Mouse (Mus musculus) limb, embryonic 13.5 days (tissue): Measurements from ENCODE around the gene Cwc27. TPM values are rescaled to one million over a fixed set of nuclear protein-coding genes. Genes with fewer than 3 reads are reported as not detected.

Experiments used
- ATAC-seq: fragments of 200-750 bp; cut with Nextera tagmentation; 2 replicates; pipeline ENCODE4 v1.8.0; 2017; ENCODE audit warnings: low read depth, moderate number of reproducible peaks, moderate TSS enrichment; ENCODE audit not compliant: low FRiP score
- H3K27ac ChIP-seq: fragments of 300-500 bp; sonication (generic); 2 replicates; pipeline ENCODE4 v1.5.1; 2015; ENCODE audit warnings: inconsistent platforms, mild to moderate bottlenecking, moderate library complexity
- H3K27me3 ChIP-seq: fragments of 300-500 bp; sonication (generic); 2 replicates; pipeline ENCODE4 v1.6.1; 2015; ENCODE audit warnings: mild to moderate bottlenecking, inconsistent platforms
- H3K36me3 ChIP-seq: fragments of 300-500 bp; sonication (generic); 2 replicates; pipeline ENCODE4 v1.6.1; 2015; ENCODE audit warnings: inconsistent platforms, mild to moderate bottlenecking, moderate library complexity
- H3K4me1 ChIP-seq: fragments of 300-500 bp; sonication (generic); 2 replicates; pipeline ENCODE4 v1.6.1; 2015; ENCODE audit warnings: inconsistent platforms
- H3K4me2 ChIP-seq: fragments of 300-500 bp; sonication (generic); replicated peaks from 2 replicates; pipeline ENCODE4 v1.6.1; 2015; ENCODE audit warnings: inconsistent platforms, mild to moderate bottlenecking, moderate library complexity
- H3K4me3 ChIP-seq: fragments of 300-500 bp; sonication (generic); 2 replicates; pipeline ENCODE4 v1.5.1; 2015; ENCODE audit warnings: moderate library complexity, mild to moderate bottlenecking, inconsistent platforms
- H3K9ac ChIP-seq: fragments of 300-500 bp; sonication (generic); 2 replicates; pipeline ENCODE4 v1.6.1; 2015; ENCODE audit warnings: mild to moderate bottlenecking, inconsistent platforms
- H3K9me3 ChIP-seq: fragments of 300-500 bp; sonication (generic); 2 replicates; pipeline ENCODE4 v1.6.1; 2016; ENCODE audit warnings: inconsistent platforms
- WGBS: fragments of 180-500 bp; shearing (Covaris S2); methylation state at CpG from one replicate; pipeline ENCODE4 v1.1.7; 2015; 5-methylcytosine and 5-hydroxymethylcytosine counted together
- polyA plus RNA-seq: library from polyadenylated mRNA; unstranded; fragments of >200 nt; fragmentation: Nextera tagmentation; extraction: Ambion mirVana; gene quantifications from 2 replicates; pipeline ENCODE4 v1.2.1, GENCODE M21; 2015

Cwc27 gene
- polyA plus RNA-seq: 31.7 and 35.1 TPM in 2 replicates

GRCm38 (mm10) chr13:104816635-104817571 lies at the start of gene Cwc27:
Gene Cwc27 (minus strand): TSS chr13:104817142.
- under 1% methylated on average over 50 of the region's 50 CpGs for WGBS
- H3K27ac ChIP-seq: peak within 1 kb of the TSS; percentile 77
- peaks cover 6% of the 10 kb centered on the region; the same call in 1 of the 2 replicates for H3K36me3 ChIP-seq
- H3K27me3 ChIP-seq: no peaks in the 10 kb centered on the region
- peak within 1 kb of the TSS; percentile 79 for H3K4me2 ChIP-seq
- no peaks in the 10 kb centered on the region for H3K9me3 ChIP-seq
- peaks cover 16% of the 10 kb centered on the region for H3K4me1 ChIP-seq
- H3K9ac ChIP-seq: peak within 1 kb of the TSS; percentile 91
- ATAC-seq: peak; percentile 94
- H3K4me3 ChIP-seq: peak within 1 kb of the TSS; percentile 74

DNA sequence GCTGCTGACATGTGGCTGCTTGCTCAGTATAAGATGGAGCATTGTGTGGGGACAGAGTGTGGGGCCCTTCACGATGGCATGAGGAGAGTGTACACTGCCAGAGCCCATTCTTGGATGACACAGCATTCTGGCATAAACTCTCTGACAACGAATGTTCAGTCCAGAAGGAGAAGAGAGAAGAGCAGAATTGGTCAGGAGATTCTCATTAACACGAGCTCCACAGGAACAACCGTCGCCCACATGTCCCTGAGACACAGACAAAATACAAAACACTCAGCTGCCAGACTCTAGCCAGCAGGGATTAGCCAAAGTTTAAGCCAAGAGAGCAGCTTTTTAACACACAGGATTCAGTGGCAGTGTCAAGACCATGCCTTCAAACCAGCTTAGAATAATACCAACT lies 49.8 kb upstream of the Cwc27 start:
- H3K4me3 ChIP-seq: no peak overlapping the region

GRCm38 (mm10) chr13:104863127-104863979 lies 46.4 kb upstream of the Cwc27 start, which contains the start of gene Shisal2b:
Gene Shisal2b (minus strand): TSS chr13:104863893.
- peak within 1 kb of the TSS; percentile 49 for H3K4me3 ChIP-seq
- peaks cover 47% of the 10 kb centered on the region for H3K27me3 ChIP-seq
- H3K36me3 ChIP-seq: no peaks in the 10 kb centered on the region
- peak within 1 kb of the TSS; percentile 67 for H3K9ac ChIP-seq
- 4% methylated on average over 38 of the region's 38 CpGs for WGBS
- H3K4me2 ChIP-seq: peak within 1 kb of the TSS; percentile 80
- peaks cover 4% of the 10 kb centered on the region; the same call in 1 of the 2 replicates for H3K4me1 ChIP-seq
- no peak within 1 kb of the TSS for H3K27ac ChIP-seq
- H3K9me3 ChIP-seq: no peaks in the 10 kb centered on the region
- ATAC-seq: peak; percentile 83

More for the DNA sequence above, 49.8 kb upstream of the Cwc27 start:
- H3K4me1 ChIP-seq: peaks cover 4% of the 10 kb centered on the region; the same call in 1 of the 2 replicates
- H3K4me2 ChIP-seq: no peak overlapping the region
- no peaks in the 10 kb centered on the region for H3K36me3 ChIP-seq
- H3K27ac ChIP-seq: no peak overlapping the region
- no peaks in the 10 kb centered on the region for H3K9me3 ChIP-seq
- ATAC-seq: no peak
- 87% methylated on average over 5 of the region's 5 CpGs for WGBS
- H3K9ac ChIP-seq: no peak overlapping the region
- peaks cover 34% of the 10 kb centered on the region for H3K27me3 ChIP-seq

GRCm38 (mm10) chr13:104853645-104854044 lies 36.7 kb upstream of the Cwc27 start:
- Histone ChIP-seq H3K4me3 (no peak overlapping the region), H3K9me3 (no peaks in the 10 kb centered on the region), H3K4me1 (no peaks in the 10 kb centered on the region), H3K27ac (no peak overlapping the region), H3K27me3 (no peaks in the 10 kb centered on the region), H3K9ac (no peak overlapping the region), H3K4me2 (no peak overlapping the region), H3K36me3 (no peaks in the 10 kb centered on the region)
- ATAC-seq: no peak
- 82% methylated on average over 2 of the region's 2 CpGs for WGBS

DNA sequence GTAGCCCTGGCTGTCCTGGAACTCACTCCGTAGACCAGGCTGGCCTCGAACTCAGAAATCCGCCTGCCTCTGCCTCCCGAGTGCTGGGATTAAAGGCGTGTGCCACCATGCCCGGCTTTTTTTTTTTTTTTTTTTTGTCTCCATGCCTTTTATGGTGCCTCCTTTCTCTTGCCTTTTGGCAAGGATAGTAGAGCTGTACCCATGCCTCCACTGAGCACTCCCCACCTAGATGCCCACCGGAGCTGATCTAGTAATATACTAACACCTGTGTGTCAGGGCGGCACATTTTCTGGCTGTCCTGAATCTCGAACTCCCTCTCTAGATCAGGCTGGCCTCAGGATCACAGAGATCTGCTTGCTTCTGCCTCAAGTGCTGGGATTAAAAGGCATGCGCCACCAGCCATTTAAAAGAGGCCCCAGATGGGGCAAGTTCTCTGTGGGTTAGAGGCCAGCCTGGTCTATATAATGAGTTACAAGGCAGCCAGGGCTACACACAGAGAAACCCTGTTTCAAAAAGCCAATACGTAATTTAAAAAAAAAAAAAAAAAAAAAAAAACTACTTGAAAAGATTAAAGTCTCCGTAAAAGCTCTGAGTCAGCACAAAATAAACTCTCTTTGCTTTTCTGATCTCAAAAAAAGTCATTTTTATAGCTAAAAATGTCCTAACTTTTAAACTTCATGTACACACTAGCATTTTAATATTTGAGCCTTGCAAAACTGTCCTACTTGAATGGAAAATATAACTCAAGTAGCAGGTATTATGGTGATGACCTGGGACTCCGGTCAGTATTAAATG lies 26.6 kb upstream of the Cwc27 start:
- Histone ChIP-seq H3K27ac (no peak overlapping the region), H3K9me3 (no peaks in the 10 kb centered on the region), H3K4me1 (no peaks in the 10 kb centered on the region), H3K4me2 (no peak overlapping the region), H3K36me3 (peaks cover 4% of the 10 kb centered on the region), H3K9ac (no peak overlapping the region), H3K4me3 (no peak overlapping the region), H3K27me3 (no peaks in the 10 kb centered on the region)
- ATAC-seq: no peak
- 75% methylated on average over 11 of the region's 13 CpGs for WGBS

DNA sequence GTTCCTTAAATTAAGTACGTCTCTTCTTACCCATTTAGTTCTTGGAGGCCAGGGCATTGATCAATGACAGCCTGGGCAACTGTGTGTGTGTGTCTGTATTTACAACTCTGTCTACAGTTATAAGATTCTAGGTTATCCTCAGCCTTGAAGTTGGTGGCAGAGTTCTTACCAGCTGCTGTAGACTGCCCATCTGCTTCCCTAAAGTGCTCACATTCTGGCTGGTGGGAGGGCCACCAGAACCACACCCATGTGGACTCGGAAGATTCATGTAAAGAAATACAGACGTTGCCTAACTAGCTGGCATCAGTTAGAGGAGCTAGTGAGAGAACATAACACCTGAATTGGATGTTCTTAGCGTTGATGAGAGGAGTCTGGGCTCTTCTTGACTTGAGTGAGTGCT lies 25.0 kb upstream of the Cwc27 start:
- H3K9ac ChIP-seq: no peak overlapping the region
- H3K4me1 ChIP-seq: no peaks in the 10 kb centered on the region
- WGBS: 68% methylated on average over 4 of the region's 4 CpGs
- ATAC-seq: no peak
- no peak overlapping the region for H3K27ac ChIP-seq
- no peak overlapping the region for H3K4me2 ChIP-seq
- H3K9me3 ChIP-seq: no peaks in the 10 kb centered on the region
- H3K4me3 ChIP-seq: no peak overlapping the region
- no peaks in the 10 kb centered on the region for H3K27me3 ChIP-seq
- peaks cover 12% of the 10 kb centered on the region for H3K36me3 ChIP-seq

DNA sequence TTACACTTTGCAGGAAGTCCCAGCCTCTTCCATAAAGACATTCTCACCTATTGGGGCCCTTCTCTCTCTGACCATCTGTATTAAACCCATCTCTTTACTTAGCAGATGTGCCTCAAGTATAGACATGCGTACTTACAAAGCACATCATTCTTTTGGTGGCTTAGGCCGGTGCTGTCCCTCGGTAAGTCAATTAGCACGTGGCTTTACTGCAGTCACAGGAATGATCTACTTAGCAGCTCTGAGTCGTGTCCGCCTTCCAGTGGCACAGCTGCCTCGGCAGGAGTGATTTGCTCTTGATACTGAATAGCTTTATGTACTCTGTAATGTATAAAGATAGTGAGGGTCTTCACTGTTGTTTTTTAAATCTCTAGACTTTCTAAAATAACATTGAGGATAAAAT lies 20.7 kb upstream of the Cwc27 start:
- no peak for ATAC-seq
- no peak overlapping the region for H3K4me3 ChIP-seq
- no peaks in the 10 kb centered on the region for H3K4me1 ChIP-seq

DNA sequence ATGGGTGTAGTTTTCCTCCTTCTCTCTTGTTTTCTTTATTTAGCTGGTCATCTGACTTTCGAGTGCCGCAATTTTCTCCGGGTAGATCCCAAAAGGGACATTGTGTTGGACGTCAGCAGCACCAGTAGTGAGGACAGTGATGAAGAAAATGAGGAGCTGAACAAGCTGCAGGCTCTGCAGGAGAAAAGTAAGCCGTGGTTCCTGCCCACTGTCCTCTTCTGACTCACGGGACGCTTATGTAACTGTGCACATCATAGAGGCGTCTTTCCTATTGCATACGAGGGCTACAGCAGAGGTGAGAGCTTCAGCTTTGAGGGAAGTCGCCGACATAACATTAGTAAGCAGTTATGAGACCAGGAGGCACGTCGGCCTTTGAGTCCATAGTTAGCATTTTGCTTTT lies 15.9 kb upstream of the Cwc27 start:
- Histone ChIP-seq H3K4me2 (no peak overlapping the region), H3K27ac (no peak overlapping the region), H3K27me3 (no peaks in the 10 kb centered on the region), H3K4me1 (no peaks in the 10 kb centered on the region), H3K9ac (no peak overlapping the region), H3K36me3 (peaks cover 73% of the 10 kb centered on the region), H3K4me3 (no peak overlapping the region), H3K9me3 (peaks cover 1% of the 10 kb centered on the region; the same call in 1 of the 2 replicates)
- no peak for ATAC-seq
- 95% methylated on average over 13 of the region's 13 CpGs for WGBS

More for the DNA sequence above, 20.7 kb upstream of the Cwc27 start:
- 67% methylated on average over 7 of the region's 7 CpGs for WGBS
- H3K27ac ChIP-seq: no peak overlapping the region
- peaks cover 34% of the 10 kb centered on the region for H3K36me3 ChIP-seq
- no peaks in the 10 kb centered on the region for H3K9me3 ChIP-seq
- no peak overlapping the region for H3K4me2 ChIP-seq
- no peak overlapping the region for H3K9ac ChIP-seq
- H3K27me3 ChIP-seq: no peaks in the 10 kb centered on the region

DNA sequence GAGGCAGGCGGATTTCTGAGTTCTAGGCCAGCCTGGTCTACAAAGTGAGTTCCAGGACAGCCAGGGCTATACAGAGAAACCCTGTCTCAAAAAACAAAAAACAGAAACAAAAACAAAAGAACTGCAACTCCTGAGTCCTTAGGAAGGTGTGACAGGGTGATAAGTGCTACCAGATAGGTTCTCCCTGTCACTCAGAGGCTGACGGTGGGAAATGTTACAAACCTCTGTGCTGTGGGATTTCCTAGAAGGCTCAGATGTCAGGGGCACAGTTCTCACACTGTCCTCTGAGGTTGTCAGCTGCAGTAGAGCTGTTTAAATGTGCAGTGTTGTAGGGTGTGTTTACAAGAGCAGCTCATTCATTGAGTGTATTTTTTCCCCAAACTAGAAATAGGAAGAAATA lies 8.5 kb upstream of the Cwc27 start:
- no peak for ATAC-seq
- Histone ChIP-seq H3K4me3 (no peak overlapping the region), H3K4me2 (no peak overlapping the region), H3K9me3 (peaks cover 7% of the 10 kb centered on the region; the same call in 1 of the 2 replicates), H3K27ac (no peak overlapping the region), H3K4me1 (peaks cover 8% of the 10 kb centered on the region), H3K27me3 (no peaks in the 10 kb centered on the region), H3K9ac (no peak overlapping the region), H3K36me3 (peaks cover 48% of the 10 kb centered on the region)
- 63% methylated on average over 2 of the region's 2 CpGs for WGBS

DNA sequence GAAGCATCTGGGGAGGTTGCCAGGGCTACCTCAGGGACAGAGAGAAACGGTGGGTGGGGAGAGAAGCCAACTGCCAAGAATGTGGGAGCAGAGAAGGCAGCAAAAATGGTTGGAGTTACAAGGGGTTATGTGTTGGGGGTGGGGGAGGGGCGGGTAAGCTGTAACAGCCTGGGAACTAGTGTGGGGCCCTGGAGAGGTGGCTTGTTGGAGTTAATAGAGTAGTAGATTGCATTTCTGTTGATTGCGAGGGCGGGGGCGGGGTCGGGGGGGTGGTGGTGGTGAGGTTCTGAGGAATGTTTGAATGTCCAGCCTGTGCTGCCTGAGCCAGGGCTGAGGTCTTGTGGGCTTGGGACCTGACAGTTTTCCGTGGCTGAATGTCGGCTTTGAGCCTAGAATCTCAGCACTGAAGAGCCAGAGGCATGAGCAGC lies 5.5 kb upstream of the Cwc27 start:
- peak overlapping the region; percentile 37 for H3K4me2 ChIP-seq
- 25% methylated on average over 8 of the region's 8 CpGs for WGBS

DNA sequence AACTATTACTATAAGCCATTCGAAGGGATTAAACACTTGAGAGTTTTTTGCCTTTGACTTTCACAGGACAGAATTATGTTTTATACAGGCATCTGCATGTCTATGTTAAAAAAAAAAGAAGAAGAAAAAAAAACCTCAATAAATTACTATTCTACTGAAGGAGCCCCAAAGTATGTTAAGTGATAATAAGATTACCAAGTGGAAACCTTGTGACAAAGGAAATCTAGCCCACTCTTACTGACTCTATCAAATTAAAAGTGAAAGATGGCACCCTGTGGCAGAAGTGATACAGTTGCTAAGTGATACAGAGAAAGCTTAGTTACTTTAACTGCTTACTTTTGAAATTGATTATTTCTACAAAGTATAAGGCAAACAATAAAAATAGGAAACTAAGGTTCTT lies 5.0 kb upstream of the Cwc27 start:
- H3K4me1 ChIP-seq: peaks cover 18% of the 10 kb centered on the region
- ATAC-seq: no peak
- H3K36me3 ChIP-seq: peaks cover 15% of the 10 kb centered on the region
- no peak overlapping the region for H3K4me3 ChIP-seq
- no peak overlapping the region for H3K9ac ChIP-seq
- WGBS: 88% methylated on average over 1 of the region's 1 CpGs
- peak overlapping the region; percentile 37 for H3K4me2 ChIP-seq
- no peaks in the 10 kb centered on the region for H3K27me3 ChIP-seq
- 0 out of 2 replicates have a peak, but pooled peaks cover under 1% of the 10 kb centered on the region for H3K9me3 ChIP-seq
- H3K27ac ChIP-seq: no peak overlapping the region

More for the DNA sequence above, 5.5 kb upstream of the Cwc27 start:
- peak overlapping the region; percentile 49; the same call in 1 of the 2 replicates for H3K27ac ChIP-seq
- peak; percentile 71 for ATAC-seq
- H3K36me3 ChIP-seq: peaks cover 20% of the 10 kb centered on the region
- peaks cover 18% of the 10 kb centered on the region for H3K4me1 ChIP-seq
- H3K27me3 ChIP-seq: no peaks in the 10 kb centered on the region
- H3K9ac ChIP-seq: no peak overlapping the region
- 0 out of 2 replicates have a peak, but pooled peaks cover 2% of the 10 kb centered on the region for H3K9me3 ChIP-seq
- no peak overlapping the region for H3K4me3 ChIP-seq
